ENCODE assay signal across 29 mouse cellular contexts in the genomic region with DNA sequence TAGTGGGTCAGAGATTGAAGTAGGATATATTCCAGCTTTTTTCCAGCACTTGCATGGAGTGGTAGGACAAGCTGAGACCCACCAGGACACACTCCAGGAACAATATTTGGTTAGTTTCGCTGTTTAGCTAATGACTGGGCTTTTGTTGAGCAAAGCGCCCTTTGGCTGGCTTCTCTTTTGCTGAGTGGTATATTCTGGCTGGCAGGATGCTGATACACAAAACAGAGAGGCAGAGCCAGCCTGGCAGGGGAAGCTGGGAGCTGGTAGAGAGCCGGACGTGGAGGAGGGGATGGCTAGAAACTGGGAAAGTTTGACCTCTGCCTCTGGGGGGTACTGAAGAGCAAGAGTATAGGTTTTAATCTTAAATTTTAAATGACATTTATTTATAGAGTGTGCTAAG. TPM values are rescaled to one million over a fixed set of nuclear protein-coding genes. Genes with fewer than 3 reads are reported as not detected.
DNase-seq lines count a peak whose midpoint lies in the region; ATAC-seq and TF ChIP-seq lines count a peak whose summit lies in the region.
"Had no signal": no experiment of that assay in that cellular context is flagged by ENCODE, and none has a peak within 500 bp of the region (broad histone marks: within the 10 kb centered on the region; RNA-seq: fewer than 3 reads in every experiment).

No protein-coding gene starts in this region.

- 48% methylated on average over 4 of the region's 4 CpGs for WGBS in embryonic facial prominence, embryonic 13.5 days
- WGBS in embryonic facial prominence, embryonic 10.5 days = 47% methylated on average over 4 of the region's 4 CpGs
- WGBS in hindbrain, postnatal 0 days = 30% methylated on average over 4 of the region's 4 CpGs
- 40% methylated on average over 4 of the region's 4 CpGs for WGBS in hindbrain, embryonic 12.5 days
- WGBS in embryonic facial prominence, embryonic 15.5 days = 44% methylated on average over 4 of the region's 4 CpGs

- DNase-seq in embryonic facial prominence, embryonic 10.5 days (ENCODE audit: low spot score) = no peak
- DNase-seq in hindbrain, postnatal 0 days (ENCODE audit: low spot score) = peak; percentile 56
- peak; percentile 22 for DNase-seq in lung, postnatal 10 days
- no peak for DNase-seq in lung, postnatal 36 days
- DNase-seq in spleen, postnatal 10 days (ENCODE audit: low spot score in 2 of 2) = no peak
- DNase-seq: adrenal gland, postnatal 14 days; cerebellum, adult 18-20 months; cerebellum, postnatal 14 days; gastrocnemius, postnatal 25 days; heart, adult 2 months; heart, postnatal 10 days; left cerebral cortex, postnatal 4 days; liver, embryonic 13.5 days; lung, postnatal 4 days; right cerebral cortex, postnatal 14 days had no signal

- no peaks in the 10 kb centered on the region for H3K36me3 ChIP-seq in embryonic facial prominence, embryonic 13.5 days
- H3K36me3 ChIP-seq in embryonic facial prominence, embryonic 10.5 days (replicated peaks) = no peaks in the 10 kb centered on the region
- no peaks in the 10 kb centered on the region for H3K36me3 ChIP-seq in hindbrain, postnatal 0 days (ENCODE audit: insufficient read depth, low read length)
- no peaks in the 10 kb centered on the region for H3K36me3 ChIP-seq in hindbrain, embryonic 12.5 days
- H3K36me3 ChIP-seq in embryonic facial prominence, embryonic 15.5 days = no peaks in the 10 kb centered on the region
- H3K36me3 ChIP-seq: forebrain, embryonic 10.5 days; heart, embryonic 13.5 days; kidney, embryonic 15.5 days; liver, embryonic 13.5 days; lung, embryonic 15.5 days; midbrain, embryonic 12.5 days; stomach, embryonic 15.5 days had no signal

- ATAC-seq in embryonic facial prominence, embryonic 13.5 days (ENCODE audit: insufficient number of reproducible peaks, insufficient read depth, low FRiP score, low TSS enrichment, low read depth) = no peak
- 0 out of 2 replicates have a peak, but pooled peaks have one; percentile 38 for ATAC-seq in hindbrain, postnatal 0 days
- ATAC-seq in hindbrain, embryonic 12.5 days (ENCODE audit: low FRiP score) = no peak
- 0 out of 2 replicates have a peak, but pooled peaks have one; percentile 40 for ATAC-seq in embryonic facial prominence, embryonic 15.5 days (ENCODE audit: insufficient number of reproducible peaks, low FRiP score, low TSS enrichment, low read depth)
- ATAC-seq: intestine, embryonic 16.5 days; Patski had no signal

- H3K9ac ChIP-seq in embryonic facial prominence, embryonic 13.5 days = no peak overlapping the region
- no peak overlapping the region for H3K9ac ChIP-seq in hindbrain, postnatal 0 days (replicated peaks; ENCODE audit: low read length)
- no peak overlapping the region for H3K9ac ChIP-seq in hindbrain, embryonic 12.5 days
- no peak overlapping the region for H3K9ac ChIP-seq in embryonic facial prominence, embryonic 15.5 days
- H3K9ac ChIP-seq: heart, embryonic 13.5 days; kidney, embryonic 15.5 days; liver, embryonic 13.5 days; lung, embryonic 15.5 days; midbrain, embryonic 12.5 days; stomach, embryonic 15.5 days had no signal

- TF ChIP-seq CTCF in hindbrain, postnatal 0 days (IDR thresholded peaks at IDR 0.05; ENCODE audit: low read depth) = no peak

- no peak overlapping the region for H3K4me3 ChIP-seq in embryonic facial prominence, embryonic 13.5 days
- H3K4me3 ChIP-seq in embryonic facial prominence, embryonic 10.5 days = no peak overlapping the region
- no peak overlapping the region for H3K4me3 ChIP-seq in hindbrain, postnatal 0 days (ENCODE audit: low read length)
- H3K4me3 ChIP-seq in hindbrain, embryonic 12.5 days = no peak overlapping the region
- H3K4me3 ChIP-seq in embryonic facial prominence, embryonic 15.5 days (replicated peaks) = no peak overlapping the region
- H3K4me3 ChIP-seq: forebrain, embryonic 10.5 days; heart, adult 2 months; heart, embryonic 13.5 days; kidney, embryonic 15.5 days; layer of hippocampus, adult 2 months; liver, embryonic 13.5 days; lung, embryonic 15.5 days; megakaryocyte, embryonic 14.5 days; midbrain, embryonic 12.5 days; stomach, embryonic 15.5 days had no signal

- H3K4me2 ChIP-seq in embryonic facial prominence, embryonic 13.5 days = no peak overlapping the region
- no peak overlapping the region for H3K4me2 ChIP-seq in hindbrain, postnatal 0 days (ENCODE audit: low read depth, low read length)
- no peak overlapping the region for H3K4me2 ChIP-seq in hindbrain, embryonic 12.5 days (replicated peaks)
- no peak overlapping the region for H3K4me2 ChIP-seq in embryonic facial prominence, embryonic 15.5 days (replicated peaks)
- H3K4me2 ChIP-seq: heart, embryonic 13.5 days; kidney, embryonic 15.5 days; liver, embryonic 13.5 days; lung, embryonic 15.5 days; midbrain, embryonic 12.5 days; stomach, embryonic 15.5 days had no signal

- H3K27me3 ChIP-seq in embryonic facial prominence, embryonic 13.5 days = no peaks in the 10 kb centered on the region
- no peaks in the 10 kb centered on the region for H3K27me3 ChIP-seq in embryonic facial prominence, embryonic 10.5 days (replicated peaks; ENCODE audit: low read depth, poor library complexity, severe bottlenecking)
- no peaks in the 10 kb centered on the region for H3K27me3 ChIP-seq in hindbrain, postnatal 0 days (ENCODE audit: insufficient read depth, low read length)
- no peaks in the 10 kb centered on the region for H3K27me3 ChIP-seq in hindbrain, embryonic 12.5 days
- no peaks in the 10 kb centered on the region for H3K27me3 ChIP-seq in embryonic facial prominence, embryonic 15.5 days
- H3K27me3 ChIP-seq: heart, embryonic 13.5 days; kidney, embryonic 15.5 days; liver, embryonic 13.5 days; lung, embryonic 15.5 days; stomach, embryonic 15.5 days had no signal

- H3K4me1 ChIP-seq in embryonic facial prominence, embryonic 13.5 days = peaks cover 26% of the 10 kb centered on the region
- H3K4me1 ChIP-seq in embryonic facial prominence, embryonic 10.5 days = no peaks in the 10 kb centered on the region
- no peaks in the 10 kb centered on the region for H3K4me1 ChIP-seq in hindbrain, postnatal 0 days (ENCODE audit: insufficient read depth, low read length)
- H3K4me1 ChIP-seq in hindbrain, embryonic 12.5 days = no peaks in the 10 kb centered on the region
- peaks cover 14% of the 10 kb centered on the region for H3K4me1 ChIP-seq in embryonic facial prominence, embryonic 15.5 days
- H3K4me1 ChIP-seq: forebrain, embryonic 10.5 days; heart, embryonic 13.5 days; kidney, embryonic 15.5 days; liver, embryonic 13.5 days; lung, embryonic 15.5 days; megakaryocyte, embryonic 14.5 days; midbrain, embryonic 12.5 days had no signal

- no peaks in the 10 kb centered on the region for H3K9me3 ChIP-seq in embryonic facial prominence, embryonic 13.5 days
- H3K9me3 ChIP-seq in embryonic facial prominence, embryonic 10.5 days = no peaks in the 10 kb centered on the region
- no peaks in the 10 kb centered on the region for H3K9me3 ChIP-seq in hindbrain, postnatal 0 days (ENCODE audit: low read length)
- H3K9me3 ChIP-seq in hindbrain, embryonic 12.5 days (replicated peaks) = no peaks in the 10 kb centered on the region
- no peaks in the 10 kb centered on the region for H3K9me3 ChIP-seq in embryonic facial prominence, embryonic 15.5 days (replicated peaks)
- H3K9me3 ChIP-seq: forebrain, embryonic 10.5 days; heart, embryonic 13.5 days; kidney, embryonic 15.5 days; liver, embryonic 13.5 days; lung, embryonic 15.5 days; megakaryocyte, embryonic 14.5 days; midbrain, embryonic 12.5 days; stomach, embryonic 15.5 days had no signal

- H3K27ac ChIP-seq in embryonic facial prominence, embryonic 13.5 days = peak overlapping the region; percentile 66; the same call in 1 of the 2 replicates
- no peak overlapping the region for H3K27ac ChIP-seq in embryonic facial prominence, embryonic 10.5 days (replicated peaks)
- no peak overlapping the region for H3K27ac ChIP-seq in hindbrain, postnatal 0 days
- H3K27ac ChIP-seq in hindbrain, embryonic 12.5 days = no peak overlapping the region
- H3K27ac ChIP-seq in embryonic facial prominence, embryonic 15.5 days (replicated peaks) = no peak overlapping the region
- H3K27ac ChIP-seq: forebrain, embryonic 10.5 days; heart, adult 2 months; heart, embryonic 13.5 days; kidney, embryonic 15.5 days; layer of hippocampus, adult 2 months; liver, embryonic 13.5 days; lung, embryonic 15.5 days; midbrain, embryonic 12.5 days; stomach, embryonic 15.5 days had no signal

RNA-seq across cellular contexts. Expression of gene Ptprf, which starts 13.8 kb away (rescaled TPM):
- polyA plus RNA-seq in embryonic facial prominence, embryonic 13.5 days (2015; fragmentation: Nextera tagmentation; extraction: Ambion mirVana) = 79.8 and 88.8 TPM in 2 replicates
- 88.2 and 95.5 TPM in 2 replicates for polyA plus RNA-seq in embryonic facial prominence, embryonic 10.5 days (2016; fragmentation: Nextera tagmentation; extraction: Ambion mirVana)
- total RNA-seq in hindbrain, postnatal 0 days (2014; rRNA removed) = 178 and 196 TPM in 2 replicates
- 39.2 and 44.4 TPM in 2 replicates for polyA plus RNA-seq in hindbrain, postnatal 0 days (2015; fragmentation: Nextera tagmentation; extraction: Ambion mirVana)
- 131 and 137 TPM in 2 replicates for polyA plus RNA-seq in hindbrain, embryonic 12.5 days (2016; fragmentation: Nextera tagmentation; extraction: Ambion mirVana)
- polyA plus RNA-seq in embryonic facial prominence, embryonic 15.5 days (2015; fragmentation: Nextera tagmentation; extraction: Ambion mirVana) = 89.3 and 90.7 TPM in 2 replicates
- total RNA-seq: monocyte, adult 5-6 weeks had no signal

Comparison
In these comparisons a context has a peak if more than half of its experiments do, and no peak if none do; other contexts are left out.
1. ATAC-seq: peak in hindbrain, postnatal 0 days (single experiment) and embryonic facial prominence, embryonic 15.5 days (single experiment); none in embryonic facial prominence, embryonic 13.5 days (single experiment) and hindbrain, embryonic 12.5 days (single experiment).
2. DNase-seq: peak in hindbrain, postnatal 0 days (single experiment) and lung, postnatal 10 days (single experiment); none in embryonic facial prominence, embryonic 10.5 days (single experiment), lung, postnatal 36 days (single experiment) and spleen, postnatal 10 days (0 of 2).